Mouse (Mus musculus) embryo, embryonic 9.5 days (tissue): ENCODE measurements around the gene Asb14.
A peak's percentile ranks its signal among the peaks of the same experiment; 100 is the strongest.
"Not testable (repeated sequence)": the region's sequence is repeated elsewhere in the genome, so short reads cannot be mapped to it uniquely, and the experiment has no call there.

ENCODE experiments used
- DNase-seq: peaks from one replicate; pipeline ENCODE4 v3.0.0-alpha.2; 2017; ENCODE audit errors: extremely low spot score

Asb14 gene

GRCm38 (mm10) chr14:26894392-26894791, at the start of gene Asb14:
Asb14 (plus strand) TSS chr14:26894557.
- no peak for DNase-seq

GRCm38 (mm10) chr14:26853053-26853452, 41.3 kb upstream of the Asb14 start:
- DNase-seq, result no peak

GRCm38 (mm10) chr14:26854066-26854465, 40.3 kb upstream of the Asb14 start:
- DNase-seq, result no peak

GRCm38 (mm10) chr14:26858364-26858763, 36.0 kb upstream of the Asb14 start:
- DNase-seq, result no peak

- no peak for DNase-seq
These were observed 35.3 kb upstream of the Asb14 start for GRCm38 (mm10) chr14:26859024-26859423.

GRCm38 (mm10) chr14:26867356-26867755, 27.0 kb upstream of the Asb14 start:
- peak; percentile 4 for DNase-seq

GRCm38 (mm10) chr14:26868299-26868698, 26.1 kb upstream of the Asb14 start:
- DNase-seq, result no peak

GRCm38 (mm10) chr14:26878756-26879155, 15.6 kb upstream of the Asb14 start:
- no peak for DNase-seq

- no peak for DNase-seq
These were observed 14.4 kb upstream of the Asb14 start for GRCm38 (mm10) chr14:26879976-26880375.

- no peak for DNase-seq
These were observed 12.7 kb upstream of the Asb14 start for GRCm38 (mm10) chr14:26881700-26882099.

GRCm38 (mm10) chr14:26887244-26887643, 7.1 kb upstream of the Asb14 start:
- DNase-seq, result no peak

- DNase-seq, result no peak
These were observed 3.6 kb upstream of the Asb14 start for GRCm38 (mm10) chr14:26890777-26891176.

GRCm38 (mm10) chr14:26899490-26899889, 5.1 kb downstream of the Asb14 start:
- DNase-seq, result no peak

GRCm38 (mm10) chr14:26900893-26901292, 6.5 kb downstream of the Asb14 start:
- no peak for DNase-seq

- DNase-seq, result no peak
These were observed 13.0 kb downstream of the Asb14 start for GRCm38 (mm10) chr14:26907401-26907800.

GRCm38 (mm10) chr14:26910461-26910860, 16.1 kb downstream of the Asb14 start:
- not testable (repeated sequence) for DNase-seq

GRCm38 (mm10) chr14:26911201-26911600, 16.8 kb downstream of the Asb14 start:
- no peak for DNase-seq

- DNase-seq, result no peak
These were observed 17.5 kb downstream of the Asb14 start for GRCm38 (mm10) chr14:26911826-26912225.

GRCm38 (mm10) chr14:26913681-26914268, 19.4 kb downstream of the Asb14 start:
- peak; percentile 14 for DNase-seq

- no peak for DNase-seq
These were observed 25.0 kb downstream of the Asb14 start for GRCm38 (mm10) chr14:26919310-26919709.

- DNase-seq, result no peak
These were observed 29.5 kb downstream of the Asb14 start for GRCm38 (mm10) chr14:26923702-26924421.

- no peak for DNase-seq
These were observed 40.5 kb downstream of the Asb14 start for GRCm38 (mm10) chr14:26934891-26935290.

- no peak for DNase-seq
These were observed 41.2 kb downstream of the Asb14 start for GRCm38 (mm10) chr14:26935558-26935957.
